Mouse (Mus musculus): ENCODE measurements at regions not wholly inside any gene's neighbourhood (a gene's known extent, or its start where the extent isn't known, plus 50 kb on each side); places are given as distances from the start of the nearest gene placed in this dataset.

GRCm38 (mm10) chr16:51916820-51917219 is 114.2 kb upstream of the Cblb start:
- no peak overlapping the region for H3K4me3 ChIP-seq
- 42% methylated on average over 3 of the region's 3 CpGs for WGBS
- ATAC-seq (ENCODE audit: low FRiP score) = peak; percentile 58; the same call in 1 of the 2 replicates
- H3K27ac ChIP-seq = peak overlapping the region; percentile 58
- no peak overlapping the region for H3K4me2 ChIP-seq
- H3K27me3 ChIP-seq = no peaks in the 10 kb centered on the region
- H3K36me3 ChIP-seq = no peaks in the 10 kb centered on the region
- no peaks in the 10 kb centered on the region for H3K9me3 ChIP-seq
- H3K9ac ChIP-seq = no peak overlapping the region
- H3K4me1 ChIP-seq (replicated peaks) = peaks cover 21% of the 10 kb centered on the region

GRCm38 (mm10) chr16:51917540-51917939 is 113.5 kb upstream of the Cblb start:
- no peaks in the 10 kb centered on the region for H3K36me3 ChIP-seq
- WGBS = 39% methylated on average over 2 of the region's 2 CpGs
- ATAC-seq (ENCODE audit: low FRiP score) = no peak
- H3K4me2 ChIP-seq = no peak overlapping the region
- H3K4me1 ChIP-seq (replicated peaks) = peaks cover 21% of the 10 kb centered on the region
- no peak overlapping the region for H3K9ac ChIP-seq
- no peaks in the 10 kb centered on the region for H3K27me3 ChIP-seq
- H3K27ac ChIP-seq = peak overlapping the region; percentile 58; the same call in 1 of the 2 replicates
- no peak overlapping the region for H3K4me3 ChIP-seq
- H3K9me3 ChIP-seq = no peaks in the 10 kb centered on the region

- H3K4me1 ChIP-seq (replicated peaks) = peaks cover 13% of the 10 kb centered on the region
- no peaks in the 10 kb centered on the region for H3K27me3 ChIP-seq
- H3K27ac ChIP-seq = no peak overlapping the region
- no peak overlapping the region for H3K9ac ChIP-seq
- H3K4me2 ChIP-seq = no peak overlapping the region
- H3K4me3 ChIP-seq = no peak overlapping the region
- no peak for ATAC-seq (ENCODE audit: low FRiP score)
- no peaks in the 10 kb centered on the region for H3K9me3 ChIP-seq
- 97% methylated on average over 4 of the region's 4 CpGs for WGBS
- H3K36me3 ChIP-seq = no peaks in the 10 kb centered on the region
Measured at GRCm38 (mm10) chr16:51921025-51921424, 110.0 kb upstream of the Cblb start.

DNA sequence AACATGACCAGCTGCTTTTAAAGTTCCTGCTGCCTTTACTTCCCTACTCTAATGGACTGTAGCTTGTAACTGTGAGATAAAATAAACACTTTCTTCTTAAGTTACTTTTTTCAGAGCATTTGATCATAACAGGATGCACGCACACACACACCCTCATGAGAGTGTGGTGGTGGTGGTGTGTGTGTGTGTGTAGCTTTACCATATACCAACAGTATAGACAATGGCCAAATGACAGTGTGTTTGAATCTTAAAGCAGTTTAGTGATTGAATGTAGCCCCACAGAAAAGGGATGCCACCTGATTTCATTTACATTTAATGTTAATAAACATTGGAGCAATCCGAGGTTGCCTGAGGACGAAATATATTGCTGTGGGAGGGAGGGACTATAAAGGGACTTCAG is 108.4 kb upstream of the Cblb start:
- 51% methylated on average over 3 of the region's 3 CpGs for whole genome bisulfite sequencing
- H3K9me3 ChIP-seq = no peaks in the 10 kb centered on the region
- no peaks in the 10 kb centered on the region for H3K4me1 ChIP-seq (replicated peaks)
- no peak overlapping the region for H3K4me3 ChIP-seq
- H3K4me2 ChIP-seq = no peak overlapping the region
- no peak overlapping the region for H3K27ac ChIP-seq
- 0 out of 2 replicates have a peak, but pooled peaks have one; percentile 46 for ATAC-seq (ENCODE audit: low FRiP score)
- H3K9ac ChIP-seq = no peak overlapping the region
- H3K27me3 ChIP-seq = no peaks in the 10 kb centered on the region
- H3K36me3 ChIP-seq = no peaks in the 10 kb centered on the region

DNA sequence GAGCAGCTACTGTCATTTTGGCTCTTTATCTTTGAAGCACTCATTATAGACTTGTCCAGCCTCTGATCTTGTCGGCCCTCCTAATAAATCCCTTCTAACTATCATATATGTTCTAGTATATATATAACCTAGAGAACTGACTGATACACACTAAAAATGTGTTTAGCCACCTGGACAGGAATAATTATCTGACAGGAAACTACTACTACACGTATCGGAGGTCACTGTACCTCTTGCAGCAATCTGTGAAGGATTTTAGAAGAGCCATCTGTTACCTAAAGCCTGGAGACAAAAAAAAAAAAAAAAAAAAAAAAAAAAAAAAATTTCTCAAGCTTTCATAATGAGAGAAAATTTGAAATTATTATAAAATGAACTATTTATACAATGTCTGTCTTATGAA is 105.4 kb upstream of the Cblb start:
- Histone ChIP-seq H3K27me3 (no peaks in the 10 kb centered on the region), H3K9me3 (no peaks in the 10 kb centered on the region), H3K4me3 (no peak overlapping the region), H3K4me1 (replicated peaks) (no peaks in the 10 kb centered on the region), H3K4me2 (no peak overlapping the region), H3K36me3 (no peaks in the 10 kb centered on the region), H3K27ac (no peak overlapping the region), H3K9ac (no peak overlapping the region)
- no peak for ATAC-seq (ENCODE audit: low FRiP score)
- WGBS = 95% methylated on average over 3 of the region's 3 CpGs

- Histone ChIP-seq H3K9ac (no peak overlapping the region), H3K27ac (no peak overlapping the region), H3K9me3 (no peaks in the 10 kb centered on the region), H3K36me3 (no peaks in the 10 kb centered on the region), H3K4me2 (no peak overlapping the region), H3K27me3 (no peaks in the 10 kb centered on the region), H3K4me3 (no peak overlapping the region), H3K4me1 (replicated peaks) (no peaks in the 10 kb centered on the region)
- ATAC-seq (ENCODE audit: low FRiP score) = no peak
- 88% methylated on average over 2 of the region's 2 CpGs for WGBS
Measured at GRCm38 (mm10) chr16:51933122-51933521, 97.9 kb upstream of the Cblb start.

GRCm38 (mm10) chr16:51933965-51934364 is 97.1 kb upstream of the Cblb start:
- 84% methylated on average over 3 of the region's 3 CpGs for WGBS
- Histone ChIP-seq H3K9me3 (no peaks in the 10 kb centered on the region), H3K9ac (no peak overlapping the region), H3K27me3 (no peaks in the 10 kb centered on the region), H3K27ac (no peak overlapping the region), H3K4me1 (replicated peaks) (no peaks in the 10 kb centered on the region), H3K4me2 (no peak overlapping the region), H3K4me3 (no peak overlapping the region), H3K36me3 (no peaks in the 10 kb centered on the region)
- ATAC-seq (ENCODE audit: low FRiP score) = no peak

DNA sequence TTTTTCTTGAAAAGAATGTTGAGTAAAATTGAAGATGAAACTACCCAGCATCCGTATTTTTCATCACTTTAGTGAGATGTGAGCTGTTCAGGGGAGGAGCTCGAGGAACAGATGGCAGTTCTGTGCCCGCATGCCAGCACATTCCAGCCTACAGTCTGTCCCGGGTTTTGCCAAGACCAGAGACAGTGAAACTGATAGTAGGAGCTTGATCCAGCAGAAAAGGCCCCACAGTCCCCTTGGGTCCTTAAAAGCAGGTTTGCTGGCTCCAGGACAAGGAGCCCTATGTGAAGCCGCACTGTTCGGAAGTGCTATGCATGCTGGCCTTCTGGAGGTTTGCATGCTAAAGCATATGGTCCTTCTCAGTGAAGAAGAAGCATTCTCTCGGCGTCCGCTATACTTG is 93.7 kb upstream of the Cblb start:
- WGBS = 82% methylated on average over 9 of the region's 9 CpGs
- no peak overlapping the region for H3K27ac ChIP-seq
- H3K4me3 ChIP-seq = no peak overlapping the region
- H3K9ac ChIP-seq = no peak overlapping the region
- H3K4me1 ChIP-seq (replicated peaks) = 0 out of 2 replicates have a peak, but pooled peaks cover 3% of the 10 kb centered on the region
- ATAC-seq (ENCODE audit: low FRiP score) = peak; percentile 66; the same call in 1 of the 2 replicates
- H3K27me3 ChIP-seq = no peaks in the 10 kb centered on the region
- no peaks in the 10 kb centered on the region for H3K36me3 ChIP-seq
- no peak overlapping the region for H3K4me2 ChIP-seq
- no peaks in the 10 kb centered on the region for H3K9me3 ChIP-seq

DNA sequence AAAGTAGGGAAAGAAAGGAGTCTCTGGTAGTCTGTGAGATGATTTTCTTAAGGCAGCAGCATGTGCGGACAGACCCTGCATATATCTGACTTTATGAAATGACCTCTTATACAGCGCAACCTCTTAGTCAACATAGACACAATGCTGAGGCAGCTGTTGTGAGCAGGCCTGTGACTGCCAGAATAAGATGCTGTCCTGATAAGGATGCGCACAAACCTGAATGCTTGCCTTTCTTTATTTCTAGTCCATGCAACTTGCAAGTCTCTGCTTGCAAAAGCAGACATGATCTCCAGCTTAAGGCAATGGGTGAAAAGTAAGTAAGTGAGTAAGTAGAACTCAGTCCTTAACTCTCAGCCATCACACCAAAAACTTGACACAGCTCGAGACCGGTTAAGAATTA is 92.0 kb upstream of the Cblb start:
- whole genome bisulfite sequencing = 93% methylated on average over 5 of the region's 5 CpGs
- ATAC-seq (ENCODE audit: low FRiP score) = no peak
- H3K27me3 ChIP-seq = no peaks in the 10 kb centered on the region
- no peak overlapping the region for H3K9ac ChIP-seq
- H3K4me3 ChIP-seq = no peak overlapping the region
- no peaks in the 10 kb centered on the region for H3K9me3 ChIP-seq
- H3K4me2 ChIP-seq = no peak overlapping the region
- H3K4me1 ChIP-seq (replicated peaks) = 0 out of 2 replicates have a peak, but pooled peaks cover 3% of the 10 kb centered on the region
- H3K27ac ChIP-seq = no peak overlapping the region
- no peaks in the 10 kb centered on the region for H3K36me3 ChIP-seq

- no peaks in the 10 kb centered on the region for H3K36me3 ChIP-seq
- H3K9ac ChIP-seq = no peak overlapping the region
- H3K4me2 ChIP-seq = no peak overlapping the region
- ATAC-seq (ENCODE audit: low FRiP score) = no peak
- H3K27me3 ChIP-seq = no peaks in the 10 kb centered on the region
- H3K27ac ChIP-seq = no peak overlapping the region
- no peak overlapping the region for H3K4me3 ChIP-seq
- 0 out of 2 replicates have a peak, but pooled peaks cover 3% of the 10 kb centered on the region for H3K4me1 ChIP-seq (replicated peaks)
- H3K9me3 ChIP-seq = no peaks in the 10 kb centered on the region
Measured at GRCm38 (mm10) chr16:51940574-51940973, 90.5 kb upstream of the Cblb start.

GRCm38 (mm10) chr16:51942431-51943130 is 88.4 kb upstream of the Cblb start:
- Histone ChIP-seq H3K4me1 (replicated peaks) (0 out of 2 replicates have a peak, but pooled peaks cover 3% of the 10 kb centered on the region), H3K27me3 (no peaks in the 10 kb centered on the region), H3K36me3 (no peaks in the 10 kb centered on the region), H3K9ac (no peak overlapping the region), H3K4me2 (no peak overlapping the region), H3K27ac (no peak overlapping the region), H3K9me3 (no peaks in the 10 kb centered on the region), H3K4me3 (no peak overlapping the region)
- no peak for ATAC-seq (ENCODE audit: low FRiP score)
- WGBS = 89% methylated on average over 9 of the region's 9 CpGs

GRCm38 (mm10) chr16:51967051-51967845 is 63.8 kb upstream of the Cblb start:
- H3K27ac ChIP-seq = no peak overlapping the region
- no peaks in the 10 kb centered on the region for H3K9me3 ChIP-seq
- no peaks in the 10 kb centered on the region for H3K27me3 ChIP-seq
- no peaks in the 10 kb centered on the region for H3K4me1 ChIP-seq (replicated peaks)
- no peak overlapping the region for H3K4me3 ChIP-seq
- no peaks in the 10 kb centered on the region for H3K36me3 ChIP-seq
- 94% methylated on average over 6 of the region's 6 CpGs for WGBS
- ATAC-seq (ENCODE audit: low FRiP score) = no peak
- no peak overlapping the region for H3K9ac ChIP-seq
- no peak overlapping the region for H3K4me2 ChIP-seq
